Mouse (Mus musculus): ENCODE measurements around the gene Mlf2. TPM values are rescaled to one million over a fixed set of nuclear protein-coding genes. Genes with fewer than 3 reads are reported as not detected.
A peak's percentile ranks its signal among the peaks of the same experiment; 100 is the strongest.

Mlf2 gene
- polyA plus RNA-seq, 1 experiment from 2014 or later = 462 TPM

- Histone ChIP-seq H3K36me3 (peaks cover 38% of the 10 kb centered on the region), H3K9me3 (no peaks in the 10 kb centered on the region), H3K27me3 (no peaks in the 10 kb centered on the region), H3K4me3 (replicated peaks) (no peak overlapping the region), H3K9ac (replicated peaks) (no peak overlapping the region), H3K4me1 (replicated peaks) (no peaks in the 10 kb centered on the region), H3K4me2 (replicated peaks) (no peak overlapping the region), H3K27ac (no peak overlapping the region)
- ATAC-seq = no peak
- WGBS = 90% methylated on average over 2 of the region's 2 CpGs
These were observed 23.0 kb downstream of the Mlf2 start for GRCm38 (mm10) chr6:124953991-124954715.

DNA sequence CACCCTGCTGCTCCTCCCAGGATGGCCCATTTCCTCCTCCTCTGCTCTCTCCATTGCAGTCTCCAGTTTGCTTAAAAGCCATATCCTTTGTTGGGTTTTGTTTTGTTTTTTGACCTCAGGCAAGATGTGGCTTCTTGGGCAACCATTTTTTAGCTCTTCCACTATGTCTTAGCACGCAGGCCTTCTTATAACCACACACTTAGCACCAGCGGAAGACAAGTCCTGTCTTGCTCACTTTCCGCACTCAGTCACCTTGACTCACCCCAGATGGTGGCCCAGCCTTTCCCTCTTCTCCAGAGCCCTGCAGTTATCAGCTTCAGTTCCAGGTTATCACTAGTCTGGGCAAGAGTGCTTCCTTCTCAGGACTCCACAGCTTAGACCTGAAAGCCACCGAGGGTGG, 24.0 kb downstream of the Mlf2 start:
- no peak overlapping the region for H3K27ac ChIP-seq
- peaks cover 48% of the 10 kb centered on the region for H3K36me3 ChIP-seq
- H3K4me2 ChIP-seq (replicated peaks) = no peak overlapping the region
- 98% methylated on average over 4 of the region's 4 CpGs for WGBS
- no peak for ATAC-seq
- no peaks in the 10 kb centered on the region for H3K27me3 ChIP-seq
- H3K9me3 ChIP-seq = no peaks in the 10 kb centered on the region
- H3K9ac ChIP-seq (replicated peaks) = no peak overlapping the region
- no peaks in the 10 kb centered on the region for H3K4me1 ChIP-seq (replicated peaks)
- no peak overlapping the region for H3K4me3 ChIP-seq (replicated peaks)

DNA sequence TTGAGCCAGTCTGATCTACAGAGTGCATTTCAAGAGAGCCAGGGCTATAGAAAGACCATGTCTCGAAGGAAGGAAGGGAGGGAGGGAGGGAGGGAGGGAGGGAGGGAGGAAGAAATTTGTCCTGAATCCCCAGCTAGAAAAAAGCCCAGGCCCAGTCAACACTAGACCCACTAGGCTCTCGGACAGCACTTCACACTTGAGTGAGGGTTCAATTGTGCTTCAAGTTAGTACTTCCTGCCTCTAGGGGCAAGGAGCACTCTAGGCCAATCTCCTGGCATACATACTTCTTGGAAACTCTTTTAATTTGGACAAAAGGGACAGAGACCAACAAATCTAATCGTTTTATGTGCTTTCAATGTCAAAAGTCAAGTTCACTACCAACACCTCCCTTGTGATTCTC, 26.9 kb downstream of the Mlf2 start:
- Histone ChIP-seq H3K9ac (replicated peaks) (no peak overlapping the region), H3K4me3 (replicated peaks) (no peak overlapping the region), H3K27ac (no peak overlapping the region), H3K4me1 (replicated peaks) (no peaks in the 10 kb centered on the region), H3K9me3 (no peaks in the 10 kb centered on the region), H3K36me3 (peaks cover 74% of the 10 kb centered on the region), H3K27me3 (no peaks in the 10 kb centered on the region), H3K4me2 (replicated peaks) (no peak overlapping the region)
- 87% methylated on average over 3 of the region's 3 CpGs for WGBS
- ATAC-seq = no peak

- WGBS = 93% methylated on average over 13 of the region's 13 CpGs
- H3K27me3 ChIP-seq = no peaks in the 10 kb centered on the region
- no peak overlapping the region for H3K27ac ChIP-seq
- H3K4me2 ChIP-seq (replicated peaks) = no peak overlapping the region
- H3K9me3 ChIP-seq = no peaks in the 10 kb centered on the region
- H3K4me1 ChIP-seq (replicated peaks) = peaks cover 9% of the 10 kb centered on the region
- no peak for ATAC-seq
- peaks cover 74% of the 10 kb centered on the region for H3K36me3 ChIP-seq
- H3K9ac ChIP-seq (replicated peaks) = no peak overlapping the region
- no peak overlapping the region for H3K4me3 ChIP-seq (replicated peaks)
These were observed 28.8 kb downstream of the Mlf2 start for GRCm38 (mm10) chr6:124959960-124960359.

- no peak overlapping the region for H3K9ac ChIP-seq (replicated peaks)
- H3K27ac ChIP-seq = no peak overlapping the region
- no peak overlapping the region for H3K4me3 ChIP-seq (replicated peaks)
- no peak for ATAC-seq
- H3K4me1 ChIP-seq (replicated peaks) = peaks cover 12% of the 10 kb centered on the region
- no peaks in the 10 kb centered on the region for H3K27me3 ChIP-seq
- 95% methylated on average over 12 of the region's 12 CpGs for WGBS
- H3K4me2 ChIP-seq (replicated peaks) = no peak overlapping the region
- H3K36me3 ChIP-seq = peaks cover 65% of the 10 kb centered on the region
- no peaks in the 10 kb centered on the region for H3K9me3 ChIP-seq
These were observed 29.8 kb downstream of the Mlf2 start for GRCm38 (mm10) chr6:124961021-124961420.

DNA sequence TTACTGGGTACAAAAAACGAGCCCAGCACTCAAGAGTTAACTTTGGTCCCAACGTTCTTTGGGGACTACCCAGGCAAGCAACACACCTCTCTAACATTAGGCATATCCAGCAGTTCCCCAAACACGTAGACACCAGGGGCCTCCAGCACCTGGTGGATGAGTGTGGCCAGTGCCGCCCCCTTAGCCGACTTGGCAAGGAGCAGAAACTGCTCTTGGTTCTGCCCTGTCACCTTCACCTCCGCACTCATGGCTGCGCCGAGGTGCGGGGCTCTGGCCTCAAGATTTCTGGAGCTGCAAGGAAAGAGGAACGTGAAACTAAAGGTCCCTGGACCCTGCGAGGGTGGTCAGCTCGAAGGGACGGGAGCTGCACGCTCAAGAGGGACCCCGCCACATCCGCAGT, 33.5 kb downstream of the Mlf2 start:
- peak overlapping the region; percentile 91 for H3K9ac ChIP-seq (replicated peaks)
- WGBS = 41% methylated on average over 16 of the region's 16 CpGs
- peak overlapping the region; percentile 93; the same call in 1 of the 2 replicates for H3K27ac ChIP-seq
- peak overlapping the region; percentile 71 for H3K4me2 ChIP-seq (replicated peaks)
- H3K36me3 ChIP-seq = peaks cover 36% of the 10 kb centered on the region
- no peaks in the 10 kb centered on the region for H3K9me3 ChIP-seq
- ATAC-seq = peak; percentile 27
- no peaks in the 10 kb centered on the region for H3K27me3 ChIP-seq
- H3K4me3 ChIP-seq (replicated peaks) = peak overlapping the region; percentile 75
- H3K4me1 ChIP-seq (replicated peaks) = peaks cover 18% of the 10 kb centered on the region

- peak; percentile 97 for ATAC-seq
- Histone ChIP-seq H3K9me3 (no peaks in the 10 kb centered on the region), H3K4me3 (replicated peaks) (peak within 1 kb of the TSS; percentile 75), H3K4me2 (replicated peaks) (peak within 1 kb of the TSS; percentile 71), H3K9ac (replicated peaks) (peak within 1 kb of the TSS; percentile 91), H3K27me3 (no peaks in the 10 kb centered on the region), H3K27ac (peak within 1 kb of the TSS; percentile 93), H3K36me3 (peaks cover 30% of the 10 kb centered on the region), H3K4me1 (replicated peaks) (peaks cover 18% of the 10 kb centered on the region)
- WGBS = under 1% methylated on average over 68 of the region's 68 CpGs
These were observed 34.0 kb downstream of the Mlf2 start, which contains the start of gene Cops7a for GRCm38 (mm10) chr6:124965088-124965719. Gene Cops7a, minus strand, starts transcription at chr6:124965538.

DNA sequence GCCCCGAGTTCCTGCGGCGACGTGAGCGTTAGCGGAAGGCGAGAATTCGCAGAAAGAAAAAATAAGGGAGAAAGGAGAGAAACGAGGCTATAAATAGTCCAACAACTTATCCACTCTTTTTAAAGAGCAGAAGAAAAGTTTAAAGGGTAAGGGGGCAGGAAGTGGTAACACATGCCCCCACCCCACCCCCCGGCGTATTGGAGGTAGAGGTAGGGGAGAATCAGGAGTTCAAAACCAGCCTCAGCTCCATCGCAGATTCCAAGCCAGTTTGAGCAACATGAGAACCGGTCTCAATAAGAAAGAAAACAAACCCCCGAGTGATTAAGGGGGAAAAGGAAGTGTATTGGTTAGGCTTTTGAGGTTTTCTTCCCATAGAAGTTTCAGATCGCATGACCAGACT, 34.6 kb downstream of the Mlf2 start:
- Histone ChIP-seq H3K27me3 (no peaks in the 10 kb centered on the region), H3K36me3 (peaks cover 24% of the 10 kb centered on the region), H3K4me1 (replicated peaks) (peaks cover 18% of the 10 kb centered on the region), H3K27ac (peak overlapping the region; percentile 93), H3K9me3 (no peaks in the 10 kb centered on the region), H3K9ac (replicated peaks) (peak overlapping the region; percentile 91), H3K4me2 (replicated peaks) (peak overlapping the region; percentile 71), H3K4me3 (replicated peaks) (peak overlapping the region; percentile 75)
- ATAC-seq = no peak
- 14% methylated on average over 15 of the region's 15 CpGs for WGBS

- ATAC-seq = no peak
- Histone ChIP-seq H3K4me3 (replicated peaks) (peak overlapping the region; percentile 75), H3K4me2 (replicated peaks) (peak overlapping the region; percentile 71), H3K9me3 (no peaks in the 10 kb centered on the region), H3K4me1 (replicated peaks) (peaks cover 18% of the 10 kb centered on the region), H3K27ac (no peak overlapping the region), H3K36me3 (peaks cover 16% of the 10 kb centered on the region), H3K9ac (replicated peaks) (no peak overlapping the region; the same call in 1 of the 2 replicates), H3K27me3 (no peaks in the 10 kb centered on the region)
- 98% methylated on average over 7 of the region's 7 CpGs for WGBS
These were observed 35.4 kb downstream of the Mlf2 start for GRCm38 (mm10) chr6:124966466-124967118.

DNA sequence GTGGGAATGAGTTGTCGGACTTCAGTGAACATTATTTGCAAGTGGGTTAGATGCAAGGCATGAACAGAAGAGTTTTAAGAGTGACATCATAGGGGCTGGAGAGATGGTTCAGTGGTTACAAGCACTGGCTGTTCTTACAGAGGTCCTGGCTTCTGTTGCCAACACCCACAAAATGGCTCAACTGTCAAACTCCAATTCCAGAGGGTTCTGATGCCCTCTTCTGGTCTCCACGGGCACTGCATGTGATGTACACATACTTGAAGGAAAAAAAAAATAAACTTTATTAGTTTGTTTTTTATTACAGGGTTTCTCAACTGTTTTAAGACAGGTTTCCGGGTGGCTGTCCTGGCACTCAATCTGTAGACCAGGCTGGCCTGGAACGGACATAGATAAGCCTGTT, 36.6 kb downstream of the Mlf2 start:
- no peak overlapping the region for H3K4me3 ChIP-seq (replicated peaks)
- 0 out of 2 replicates have a peak, but pooled peaks cover 5% of the 10 kb centered on the region for H3K36me3 ChIP-seq
- no peak overlapping the region for H3K4me2 ChIP-seq (replicated peaks)
- H3K4me1 ChIP-seq (replicated peaks) = peaks cover 18% of the 10 kb centered on the region
- H3K9me3 ChIP-seq = no peaks in the 10 kb centered on the region
- no peak for ATAC-seq
- WGBS = 74% methylated on average over 4 of the region's 4 CpGs
- H3K27ac ChIP-seq = no peak overlapping the region
- H3K27me3 ChIP-seq = no peaks in the 10 kb centered on the region
- H3K9ac ChIP-seq (replicated peaks) = no peak overlapping the region

Measured in midbrain, embryonic 13.5 days (tissue).